Mouse (Mus musculus) T-helper 1 cell (primary cell): Measurements from ENCODE around the gene Mkln1.

ENCODE experiments used
- in situ Hi-C: fragments of 300-600 bp; cut with MboI, MseI; formaldehyde crosslinking; loops from one replicate; pipeline ENCODE4 v1.15.1; 2025; ENCODE audit warnings: high pct_unique_total_duplicates

Gene Mkln1

DNA sequence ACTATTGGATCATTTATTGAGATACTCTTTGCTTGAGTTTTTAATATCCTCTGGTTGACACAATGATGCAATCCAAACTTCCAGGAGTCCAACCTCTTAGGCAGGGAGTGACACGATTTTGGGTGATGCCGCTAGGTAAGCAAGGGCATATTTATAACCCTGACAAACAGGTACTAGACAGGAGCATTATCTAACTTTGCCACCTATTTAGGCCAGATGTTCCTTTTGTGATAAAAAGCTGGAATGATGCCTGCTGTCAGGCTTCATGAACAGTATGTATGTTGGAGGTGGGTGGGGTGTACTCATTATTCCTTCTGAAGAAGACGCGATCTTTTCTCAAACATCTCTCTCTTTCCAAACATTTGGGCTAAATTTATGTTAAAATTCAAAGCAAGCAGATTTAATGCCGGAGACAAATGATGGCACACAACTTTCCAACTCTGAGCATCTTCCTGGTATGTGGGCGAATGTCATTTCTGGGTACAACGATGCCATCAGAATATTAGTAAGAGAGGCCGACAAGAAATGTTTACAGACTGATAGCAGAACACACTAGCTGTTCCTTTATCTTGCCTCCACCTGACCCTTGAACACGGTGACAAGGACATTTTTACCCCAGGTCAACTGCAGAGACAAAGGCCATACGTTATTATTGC lies 632 bp upstream of the Mkln1 start:
- in situ Hi-C loops = no loop called here

DNA sequence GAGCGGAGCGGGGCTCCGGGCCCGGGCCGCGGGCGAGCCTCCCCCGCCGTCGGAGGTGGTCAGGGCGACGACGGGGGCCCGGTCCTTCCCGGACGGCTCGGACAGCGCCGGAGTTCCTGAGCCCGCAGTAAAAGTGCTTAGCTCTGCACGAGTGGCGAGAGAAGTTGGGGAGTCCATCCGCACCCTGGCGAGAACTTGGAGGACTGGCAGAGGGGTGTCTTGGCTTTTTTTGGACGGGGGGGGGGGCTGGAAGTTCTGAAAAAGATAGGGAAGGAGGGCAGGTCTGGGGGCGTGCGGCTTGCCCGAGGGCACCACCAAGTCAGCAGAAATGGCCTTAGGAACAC lies 643 bp downstream of the Mkln1 start:
- in situ Hi-C loops = no loop called here

DNA sequence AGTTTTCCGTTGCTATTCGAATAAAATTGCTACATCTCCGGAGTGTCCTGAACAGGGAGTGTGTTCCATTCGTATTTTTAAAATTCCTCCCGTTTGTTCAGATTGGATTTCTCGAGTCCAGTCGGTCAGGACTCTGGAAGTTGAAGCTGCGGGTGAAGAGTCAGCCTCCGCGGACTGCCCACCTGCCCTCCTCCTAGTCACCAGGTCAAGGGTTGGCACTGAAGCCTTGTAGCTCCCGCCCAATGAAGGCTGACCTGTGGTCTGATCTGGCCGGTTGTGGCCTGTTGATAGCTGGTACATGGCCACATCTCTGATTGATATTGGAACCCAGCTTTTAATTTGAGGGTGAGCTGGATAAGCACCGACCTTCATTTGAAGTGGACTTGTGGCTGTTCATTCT lies 1.0 kb downstream of the Mkln1 start:
- in situ Hi-C loops = no loop called here

DNA sequence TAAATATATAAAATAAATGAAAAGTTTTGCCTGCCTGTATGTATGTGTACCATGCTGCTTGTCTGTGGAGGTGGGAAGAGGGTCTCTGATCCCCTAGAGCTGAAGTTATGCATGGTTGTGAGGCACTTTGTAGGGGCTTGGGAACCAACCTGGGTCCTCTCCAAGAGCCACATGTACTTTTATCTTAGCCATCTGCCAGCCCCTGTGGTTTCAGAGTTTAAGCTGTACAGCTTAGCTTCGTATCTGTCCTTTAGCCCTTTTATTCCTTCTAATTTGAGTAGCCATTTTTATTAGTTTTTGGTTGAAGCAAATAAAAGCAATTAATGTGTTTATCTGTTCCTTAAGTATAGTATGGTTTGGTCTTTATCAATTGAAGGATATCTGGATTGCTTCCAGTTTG lies 12.5 kb downstream of the Mkln1 start:
- in situ Hi-C loops = no loop called here

DNA sequence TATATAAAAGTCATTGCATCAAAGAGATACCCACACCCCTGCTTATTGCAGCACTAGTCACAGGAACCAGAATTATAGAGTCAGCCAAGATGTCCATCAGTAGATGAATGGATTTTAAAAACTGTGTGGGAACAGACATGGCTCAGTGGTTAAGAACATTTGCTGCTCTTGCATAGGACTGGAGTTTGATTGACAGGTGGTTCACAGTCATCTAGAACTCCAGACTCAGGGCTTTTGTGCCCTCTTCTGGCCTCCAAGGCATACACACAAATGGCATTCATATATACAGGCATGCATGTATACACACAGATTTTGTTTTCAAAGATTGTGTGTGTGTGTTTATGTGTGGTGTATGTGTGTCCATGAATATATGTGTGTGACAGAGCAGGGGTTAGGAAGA lies 14.0 kb downstream of the Mkln1 start:
- in situ Hi-C loops = no loop called here

DNA sequence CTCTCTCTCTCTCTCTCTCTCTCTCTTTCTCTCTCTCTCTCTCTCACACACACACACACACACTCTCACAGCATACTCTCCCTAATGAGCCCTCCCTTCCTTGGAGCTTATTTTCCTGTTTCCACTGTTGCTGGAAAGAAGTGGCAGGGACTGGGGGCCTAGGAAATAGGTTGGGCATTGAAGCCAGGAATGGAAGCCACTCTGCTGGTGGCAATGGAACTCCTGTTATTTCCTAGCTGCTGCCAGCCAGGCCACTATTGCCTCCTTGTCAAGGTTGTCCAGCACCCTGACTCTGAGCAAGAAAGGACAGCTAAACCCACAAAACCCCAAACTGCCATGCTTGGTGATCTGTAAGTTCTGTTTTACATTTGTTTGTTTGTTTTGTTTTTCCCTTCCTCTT lies 15.0 kb downstream of the Mkln1 start:
- in situ Hi-C loops = no loop called here

DNA sequence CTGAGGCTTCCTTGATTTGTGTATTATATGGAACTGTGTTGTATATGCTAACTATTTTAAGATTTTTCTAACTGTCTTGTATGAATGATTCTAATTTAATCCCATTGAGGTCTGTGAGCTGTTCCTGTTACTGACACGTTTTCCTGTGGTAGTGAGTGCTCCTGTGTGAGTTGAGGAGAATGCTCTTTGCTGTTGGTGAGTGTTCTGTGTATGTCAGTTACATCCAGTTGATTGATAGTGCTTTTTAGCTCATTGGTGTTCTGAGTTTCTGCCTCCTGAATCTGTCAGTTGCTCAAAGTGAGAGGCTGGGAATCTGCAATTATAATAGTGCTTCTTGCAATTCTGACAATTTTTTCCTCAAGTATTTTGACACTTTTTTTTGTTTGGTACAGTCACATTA lies 15.8 kb downstream of the Mkln1 start:
- in situ Hi-C loops = no loop called here

DNA sequence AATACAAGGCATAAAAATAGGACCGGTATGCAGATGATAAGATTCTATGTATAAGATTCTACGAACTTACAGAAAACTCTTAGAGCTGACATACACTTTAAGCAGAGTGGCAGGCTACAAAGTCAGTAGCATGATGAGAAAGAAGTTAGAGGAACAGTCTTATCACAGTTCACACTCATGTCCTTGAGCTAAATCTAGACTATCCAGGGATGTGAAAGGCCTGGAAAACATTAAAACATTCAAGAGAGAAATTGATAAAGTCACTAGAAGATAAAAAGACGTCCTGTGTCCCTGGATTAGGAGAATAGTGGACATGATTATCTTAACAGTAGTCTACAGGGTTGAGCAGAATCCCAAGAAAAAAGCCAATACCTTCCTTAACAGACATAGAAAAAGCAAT lies 26.9 kb downstream of the Mkln1 start:
- in situ Hi-C loops = no loop called here

DNA sequence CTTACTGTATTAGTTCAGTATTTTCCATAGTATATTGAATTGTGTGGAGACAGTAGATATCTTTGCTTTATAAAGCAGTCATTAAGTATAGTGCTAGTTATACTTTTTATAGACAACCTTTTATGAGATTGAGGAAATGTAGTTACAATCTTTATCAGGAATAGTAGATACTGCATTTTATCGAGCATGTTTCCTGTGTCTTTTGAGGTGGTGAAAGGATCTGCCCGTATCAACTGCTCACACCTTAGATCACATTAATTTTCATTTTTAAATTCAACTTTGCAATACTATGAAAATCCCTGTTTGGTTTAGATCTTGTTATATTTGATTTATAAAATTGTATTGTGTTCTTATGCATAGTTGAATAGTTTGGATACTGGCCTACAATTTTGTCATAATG lies 38.7 kb downstream of the Mkln1 start:
- in situ Hi-C loops = no loop called here

DNA sequence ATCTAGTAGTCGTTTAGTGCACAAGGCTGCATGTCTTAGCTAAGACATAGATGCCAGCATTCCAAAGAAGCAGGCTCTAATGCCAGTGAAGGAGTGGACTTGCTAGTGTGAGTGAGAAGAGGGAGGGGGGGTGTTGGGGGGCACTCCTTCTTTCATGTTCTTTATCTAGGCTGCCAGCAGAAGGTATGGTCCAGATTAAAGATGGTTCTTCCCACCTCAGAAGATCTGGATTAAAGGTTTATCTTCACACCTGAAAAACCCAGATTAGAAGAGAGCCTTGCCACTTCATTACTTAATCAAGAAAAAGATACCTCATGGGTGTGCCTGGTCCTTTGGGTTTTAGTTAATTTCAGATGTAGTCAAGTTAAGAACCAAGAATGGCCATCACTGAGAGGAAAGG lies 46.7 kb downstream of the Mkln1 start:
- in situ Hi-C loops = no loop called here

DNA sequence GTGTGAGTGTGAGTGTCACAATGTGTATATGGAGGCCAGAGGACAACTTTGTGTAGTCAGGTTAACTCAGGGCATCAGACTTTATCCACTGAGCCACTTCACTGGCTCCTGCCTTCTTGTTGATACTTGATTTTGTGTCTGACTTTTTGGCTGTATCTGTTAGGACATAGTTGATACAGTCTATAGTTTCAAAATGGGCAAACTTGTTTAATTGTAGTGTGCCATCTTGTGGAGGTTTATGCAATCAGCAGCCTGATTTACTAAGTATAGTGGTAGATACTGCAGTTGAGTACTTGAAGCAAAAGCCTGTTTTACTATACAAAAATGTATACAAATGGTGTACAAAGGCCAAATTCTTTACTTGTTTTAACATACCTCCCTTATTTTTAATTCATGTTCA lies 55.2 kb downstream of the Mkln1 start:
- in situ Hi-C loops = no loop called here

DNA sequence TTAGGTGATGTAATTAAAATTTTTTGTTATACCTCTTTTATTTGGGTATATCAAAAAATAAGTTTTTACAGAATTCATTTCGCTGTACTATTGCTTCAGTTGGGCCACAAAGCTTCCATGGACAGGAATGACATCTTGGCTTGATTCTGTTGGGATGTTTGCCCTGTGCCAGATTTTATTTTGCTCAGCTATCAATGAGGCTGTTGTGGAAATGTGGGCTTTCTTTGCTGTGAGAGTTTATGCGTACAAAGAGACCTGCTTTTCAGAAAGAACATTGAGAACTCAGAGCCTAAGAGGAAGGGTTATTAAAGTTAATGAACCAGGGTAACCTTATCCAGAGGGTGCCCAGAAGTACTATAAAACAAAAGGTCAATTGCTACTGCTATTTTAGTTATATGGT lies 56.8 kb downstream of the Mkln1 start:
- in situ Hi-C loops = no loop called here

DNA sequence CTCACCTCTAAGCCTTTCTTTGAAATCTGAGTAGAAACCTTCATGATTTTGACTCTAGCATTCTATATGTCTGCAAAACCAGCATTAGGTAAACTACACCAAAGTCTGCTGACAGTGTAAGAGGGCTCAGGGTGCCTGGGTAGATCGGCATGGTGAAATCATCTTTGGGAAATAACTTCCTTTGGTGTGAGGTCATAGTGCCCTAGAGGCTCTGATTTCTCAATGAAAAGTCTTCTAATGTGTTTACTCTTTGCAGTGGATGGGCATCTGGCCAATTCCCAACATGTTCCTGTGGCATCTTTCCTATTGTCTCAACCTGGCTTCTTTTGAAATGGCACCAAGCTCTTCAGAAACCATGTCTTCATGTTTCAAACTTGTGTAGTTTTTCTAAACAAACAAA lies 58.5 kb downstream of the Mkln1 start:
- in situ Hi-C loops = no loop called here

DNA sequence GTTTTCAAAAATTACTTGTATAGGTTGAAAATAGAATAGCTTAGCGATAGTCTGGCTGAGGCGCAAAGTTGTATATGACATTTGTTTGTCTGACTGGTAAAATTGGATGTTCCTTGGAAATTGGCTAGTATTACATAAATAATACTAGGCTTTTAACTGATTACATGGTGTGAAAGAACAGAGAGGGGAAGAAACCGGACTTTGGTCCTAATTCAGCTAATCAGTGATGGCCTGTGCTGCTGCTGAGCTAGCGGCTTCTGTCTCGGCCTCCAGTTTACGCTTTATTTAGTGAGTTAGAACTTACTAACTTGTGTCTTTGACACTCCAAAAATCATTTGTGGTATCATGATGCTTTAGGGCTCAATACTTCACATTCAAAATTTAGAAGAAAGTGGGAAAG lies 70.9 kb downstream of the Mkln1 start:
- in situ Hi-C loops = no loop called here

DNA sequence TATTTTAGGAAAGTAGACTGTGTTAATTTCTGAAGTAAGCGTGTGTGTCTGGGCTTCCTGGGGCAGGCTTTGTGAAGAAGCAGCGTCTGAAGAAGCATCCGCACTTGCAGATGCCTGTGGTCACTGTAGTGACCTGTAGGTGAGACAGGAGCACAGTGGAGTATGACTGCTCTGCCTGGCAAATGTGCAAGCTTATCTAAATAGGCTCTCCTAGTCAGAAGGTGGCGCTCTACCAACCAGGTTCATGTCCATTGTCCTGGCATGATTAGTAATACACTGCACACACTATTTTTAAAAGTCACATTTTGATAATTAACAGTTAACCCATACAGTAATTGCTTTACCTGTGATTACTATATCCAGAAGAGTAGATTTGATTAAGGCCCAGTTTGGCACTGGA lies 79.7 kb downstream of the Mkln1 start:
- in situ Hi-C loops = no loop called here

DNA sequence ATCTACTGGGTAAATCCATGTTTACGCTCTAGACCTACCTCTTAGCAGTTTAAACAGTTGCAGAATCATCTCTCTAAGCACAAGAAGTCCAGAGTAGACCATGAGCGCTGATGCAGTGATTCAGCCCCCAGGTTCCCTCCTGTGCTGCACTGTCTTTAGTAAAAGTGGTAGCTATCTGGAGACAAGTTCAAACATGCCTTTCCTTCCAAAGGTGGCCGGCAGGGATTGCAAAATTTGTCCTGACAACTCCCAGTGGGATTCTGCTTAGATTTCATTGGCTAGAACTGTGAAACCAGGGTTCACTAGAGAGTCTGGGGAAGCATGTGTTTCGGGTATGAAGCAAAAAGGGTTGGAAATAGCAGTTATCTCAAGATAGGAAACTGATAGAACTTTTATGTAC lies 81.5 kb downstream of the Mkln1 start:
- in situ Hi-C loops = no loop called here

DNA sequence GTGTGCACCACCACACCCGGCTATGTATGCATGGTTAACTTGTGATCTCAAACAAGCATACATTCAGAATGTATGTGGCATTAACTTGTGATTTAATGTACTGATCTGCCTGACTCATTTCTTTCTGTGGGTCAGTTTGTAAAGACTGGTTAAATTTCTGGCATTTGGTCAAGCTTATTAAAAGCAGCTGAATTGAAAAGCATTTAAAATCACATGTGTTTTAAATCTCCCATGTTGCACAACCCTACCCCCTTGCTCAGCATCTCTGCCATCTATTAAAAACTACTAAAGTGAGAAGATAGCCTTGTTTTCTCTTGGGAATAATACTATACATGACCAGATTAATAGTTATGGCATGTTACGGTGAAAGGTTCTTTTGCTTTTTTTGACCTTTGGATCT lies 88.1 kb downstream of the Mkln1 start:
- in situ Hi-C loops = no loop called here

DNA sequence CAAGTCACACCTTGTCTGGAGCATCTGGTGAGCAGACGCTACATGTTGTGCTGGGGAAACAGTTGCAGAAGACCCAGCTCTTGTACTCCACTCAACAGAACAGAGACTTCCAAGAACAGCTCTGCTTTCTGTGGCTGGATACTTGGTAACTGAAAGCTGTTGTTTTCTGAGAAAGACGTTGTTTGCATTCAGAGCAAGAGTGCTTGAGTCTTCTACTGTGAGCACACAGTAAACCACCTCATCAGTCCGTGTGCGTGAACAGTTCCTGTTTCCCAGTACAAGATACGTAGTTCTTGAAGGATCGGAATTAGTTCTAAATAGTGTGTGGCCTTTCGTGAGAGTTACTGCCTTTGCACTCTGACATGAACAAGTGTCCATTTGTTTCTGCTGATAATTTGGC lies 91.4 kb downstream of the Mkln1 start:
- in situ Hi-C loops = no loop called here

DNA sequence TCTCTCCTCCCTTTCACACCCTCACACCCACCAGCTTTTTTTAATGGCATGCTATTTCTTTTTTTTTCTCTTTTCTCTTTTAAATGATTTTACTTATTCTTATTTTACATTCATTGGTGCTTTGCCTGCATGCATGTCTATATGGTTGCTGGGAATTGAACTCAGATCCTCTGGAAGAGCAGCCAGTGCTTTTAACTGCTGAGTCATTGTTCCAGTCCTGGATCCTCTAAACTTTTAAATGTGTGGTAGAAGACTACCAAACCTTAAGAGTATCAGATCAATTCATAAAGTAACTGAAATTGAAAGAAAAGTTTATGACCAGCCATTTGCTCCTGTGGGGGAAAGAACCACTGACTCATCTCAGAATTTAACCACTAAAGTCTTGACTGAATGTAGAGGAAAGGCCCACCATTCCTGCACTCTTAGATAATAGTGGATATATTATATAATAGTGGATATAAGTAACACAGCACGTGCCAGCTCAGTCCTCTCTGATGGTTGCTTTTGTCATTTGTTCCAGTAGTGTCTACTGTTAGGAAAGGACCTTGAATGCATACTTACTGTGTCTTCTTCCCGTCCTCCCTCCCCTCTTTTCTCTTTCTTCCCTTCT lies 96.7 kb downstream of the Mkln1 start:
- in situ Hi-C loops = no loop called here

DNA sequence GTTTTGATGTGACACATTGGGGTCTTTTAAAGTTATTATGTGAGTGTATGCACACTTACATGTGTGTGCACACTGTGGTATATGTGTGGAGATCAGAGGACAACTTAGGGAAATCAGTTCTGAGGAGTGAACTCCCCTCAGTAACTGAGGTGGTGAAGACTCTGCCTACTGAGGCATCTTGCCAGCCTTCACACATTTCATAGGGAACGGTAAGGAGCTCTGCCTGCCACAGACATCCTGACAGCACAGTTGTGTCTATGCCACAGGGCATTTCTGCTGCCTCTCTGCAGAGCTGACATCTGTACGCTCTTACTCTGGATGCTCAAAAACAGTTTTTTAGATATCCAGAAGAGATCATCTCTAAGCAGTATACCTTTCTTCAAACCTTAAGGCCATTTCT lies 97.7 kb downstream of the Mkln1 start:
- in situ Hi-C loops = no loop called here

DNA sequence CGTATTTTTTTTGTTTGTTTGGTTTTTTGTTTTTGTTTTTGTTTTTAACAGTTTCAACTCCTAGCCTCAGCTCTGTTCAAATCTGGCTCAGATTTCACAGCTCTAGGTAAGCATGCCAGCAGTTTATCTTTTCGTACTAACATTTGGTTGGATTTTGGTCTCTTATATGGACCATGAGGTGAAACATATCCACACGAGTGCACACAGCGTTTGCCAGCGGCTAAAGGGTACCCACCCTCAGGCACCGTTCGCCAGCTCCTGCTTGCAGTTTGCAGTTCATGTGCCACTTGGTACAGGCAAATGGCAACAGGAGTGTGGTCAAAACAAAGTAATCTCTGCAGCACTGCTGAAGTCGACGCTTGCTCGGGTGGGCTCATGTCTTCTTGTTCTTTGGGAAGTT lies 101.3 kb downstream of the Mkln1 start:
- in situ Hi-C loops = no loop called here

DNA sequence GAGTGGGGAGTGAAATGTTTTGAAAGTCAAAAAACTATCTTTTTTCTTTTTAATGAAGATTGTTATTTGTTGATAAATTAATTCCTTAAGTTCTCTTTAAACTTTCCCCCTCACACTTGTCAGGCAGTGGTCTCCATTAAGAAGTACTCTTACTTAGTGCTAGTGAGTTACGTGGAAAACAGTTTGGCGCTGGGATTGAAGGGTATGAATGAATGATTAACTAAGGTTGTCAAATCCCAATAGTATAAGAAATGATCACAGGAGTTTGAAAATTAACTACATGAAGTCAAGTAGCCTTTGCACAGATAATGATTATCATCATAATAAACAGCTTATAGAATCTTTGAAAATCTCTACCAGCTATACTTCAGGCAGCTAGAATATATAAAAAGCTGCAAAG lies 101.7 kb downstream of the Mkln1 start:
- in situ Hi-C loops = no loop called here

DNA sequence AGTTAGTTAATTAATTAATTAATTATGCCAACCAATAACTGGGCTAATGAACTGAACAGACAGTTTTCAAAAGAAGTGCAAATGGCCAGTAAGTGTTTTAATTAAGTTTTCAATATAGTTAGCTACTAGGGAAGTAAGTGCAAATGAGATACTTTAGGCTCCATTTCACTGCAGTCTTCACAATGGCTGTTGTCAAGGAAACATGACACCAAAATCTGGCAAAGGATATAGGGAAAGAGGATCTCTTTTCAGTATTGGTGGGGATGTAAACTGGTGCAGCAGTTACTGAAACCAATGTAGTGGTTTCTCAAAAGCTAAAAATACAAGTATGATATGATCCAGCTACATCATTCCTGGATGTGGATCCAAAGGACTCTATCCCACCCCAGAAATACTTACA lies 102.2 kb downstream of the Mkln1 start:
- in situ Hi-C loops = no loop called here

DNA sequence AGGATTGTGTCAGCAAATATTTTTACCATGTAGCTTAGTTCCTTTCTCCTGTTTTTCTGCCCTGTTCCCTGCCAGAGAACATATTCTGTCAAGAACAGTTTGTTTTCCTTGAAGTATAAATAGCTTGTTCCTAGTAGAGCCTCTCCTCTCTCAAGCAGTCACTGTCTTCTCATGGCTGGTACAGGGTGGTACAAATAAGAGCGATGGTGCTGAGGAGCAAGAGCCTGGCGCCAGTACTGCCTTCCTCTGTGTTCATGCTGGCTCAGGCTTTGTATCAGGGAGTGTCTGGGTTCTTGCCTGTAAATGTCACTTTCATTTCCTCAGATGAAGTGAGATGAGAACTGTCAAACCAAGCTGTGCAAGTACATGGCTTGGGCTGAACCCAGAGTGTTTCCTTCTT lies 104.1 kb downstream of the Mkln1 start:
- in situ Hi-C loops = no loop called here
